Mouse (Mus musculus): ENCODE results near the gene Gm10720. TPM values are rescaled to one million over a fixed set of nuclear protein-coding genes. Genes with fewer than 3 reads are reported as not detected.
"Not testable (repeated sequence)": the region's sequence is repeated elsewhere in the genome, so short reads cannot be mapped to it uniquely, and the experiment has no call there.

Gm10720 gene
- polyA plus RNA-seq, 1 experiment, result not detected

- not testable (repeated sequence) for H3K27ac ChIP-seq (ENCODE audit: insufficient read depth, low read depth, low read length); H3K4me1 ChIP-seq (ENCODE audit: control insufficient read depth, insufficient read depth, low read length); H3K4me3 ChIP-seq (ENCODE audit: insufficient read depth, low read length)
Measured at GRCm38 (mm10) chr9:3038161-3038560, 22.7 kb downstream of the Gm10720 start.

Other genes starting within 250 kb of the Gm10720 start
- gene Gm10722, start 14.7 kb upstream of the Gm10720 start, polyA plus RNA-seq (2012; ENCODE audit: insufficient read depth, insufficient read length, missing spikeins), result 5.0 and 17.7 TPM in 2 replicates
- 61.4 and 166 TPM in 2 replicates for gene Gm11168, start 12.3 kb upstream of the Gm10720 start, polyA plus RNA-seq (2012; ENCODE audit: insufficient read depth, insufficient read length, missing spikeins)
- gene Gm10721, start 2.5 kb upstream of the Gm10720 start, polyA plus RNA-seq (2012; ENCODE audit: insufficient read depth, insufficient read length, missing spikeins), result not detected in 2 replicates
- 31.9 and 106 TPM in 2 replicates for gene Gm10719, start 1.8 kb downstream of the Gm10720 start, polyA plus RNA-seq (2012; ENCODE audit: insufficient read depth, insufficient read length, missing spikeins)
- 7.8 and 14.8 TPM in 2 replicates for gene Gm10718, start 7.9 kb downstream of the Gm10720 start, polyA plus RNA-seq (2012; ENCODE audit: insufficient read depth, insufficient read length, missing spikeins)
- gene Gm10717, start 9.8 kb downstream of the Gm10720 start, polyA plus RNA-seq (2012; ENCODE audit: insufficient read depth, insufficient read length, missing spikeins), result 38.9 and 142 TPM in 2 replicates
- not detected in 2 replicates for gene Gm17535, start 18.9 kb downstream of the Gm10720 start, polyA plus RNA-seq (2012; ENCODE audit: insufficient read depth, insufficient read length, missing spikeins)
- 9.2 and 23.3 TPM in 2 replicates for gene Gm10715, start 21.2 kb downstream of the Gm10720 start, polyA plus RNA-seq (2012; ENCODE audit: insufficient read depth, insufficient read length, missing spikeins)